Mouse (Mus musculus): Measurements from ENCODE around the gene Sipa1l1.

Gene Sipa1l1

GRCm38 (mm10) chr12:82448129-82448815, 279.2 kb downstream of the Sipa1l1 start:
- TF ChIP-seq GATA4 (IDR thresholded peaks at IDR 0.05; ENCODE audit: insufficient replicate concordance, low read length): no peak

DNA sequence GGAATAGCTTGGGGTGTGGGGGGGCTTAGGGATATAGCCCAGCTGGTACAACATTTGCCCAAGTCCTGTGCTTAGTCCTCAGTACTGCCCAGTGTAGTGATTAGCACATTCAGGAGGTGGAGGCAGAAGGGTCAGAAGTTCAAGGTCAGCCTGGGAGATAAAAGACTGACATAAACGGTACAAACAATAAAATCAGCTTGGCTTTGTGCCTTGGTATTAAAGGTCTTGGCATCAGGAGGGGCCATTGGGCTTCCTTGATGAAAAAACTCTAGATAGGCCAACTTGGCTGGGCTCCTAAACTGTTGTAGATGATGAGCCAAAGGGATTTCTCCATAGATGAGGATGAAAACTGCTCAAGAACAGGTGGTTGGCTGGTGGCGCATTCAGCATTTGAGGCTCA, 283.3 kb downstream of the Sipa1l1 start:
- peak; percentile 76; the same call in 1 of the 2 replicates for TF ChIP-seq GATA4 (IDR thresholded peaks at IDR 0.05; ENCODE audit: insufficient replicate concordance, low read length)

DNA sequence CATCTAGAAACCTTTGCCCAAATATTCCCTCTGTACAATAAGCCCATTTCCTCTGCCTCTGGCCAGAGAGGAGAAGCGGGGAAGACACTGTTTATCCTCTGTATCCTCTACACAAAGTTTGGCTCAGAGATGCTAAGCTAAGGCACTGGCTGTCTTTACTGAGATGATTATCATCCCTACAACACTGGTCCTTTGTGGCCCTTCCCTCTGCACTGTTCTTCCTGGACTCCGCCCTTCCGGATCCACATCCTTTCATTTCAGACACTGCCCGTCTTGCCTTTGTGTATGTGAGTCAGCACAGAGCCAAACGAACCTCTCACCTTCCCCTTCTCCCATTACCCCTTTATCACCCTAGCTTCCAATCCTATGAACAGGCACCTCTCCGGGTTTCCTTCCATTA, 285.3 kb downstream of the Sipa1l1 start:
- TF ChIP-seq GATA4 (IDR thresholded peaks at IDR 0.05; ENCODE audit: insufficient replicate concordance, low read length): no peak

- TF ChIP-seq GATA4 (IDR thresholded peaks at IDR 0.05; ENCODE audit: insufficient replicate concordance, low read length): no peak
Measured at GRCm38 (mm10) chr12:82455700-82456413, 286.7 kb downstream of the Sipa1l1 start.

GRCm38 (mm10) chr12:82456414-82456805, 287.3 kb downstream of the Sipa1l1 start:
- no peak for TF ChIP-seq GATA4 (IDR thresholded peaks at IDR 0.05; ENCODE audit: insufficient replicate concordance, low read length)

GRCm38 (mm10) chr12:82457609-82458008, 288.5 kb downstream of the Sipa1l1 start:
- TF ChIP-seq GATA4 (IDR thresholded peaks at IDR 0.05; ENCODE audit: insufficient replicate concordance, low read length): no peak

GRCm38 (mm10) chr12:82458017-82458416, 288.9 kb downstream of the Sipa1l1 start:
- no peak for TF ChIP-seq GATA4 (IDR thresholded peaks at IDR 0.05; ENCODE audit: insufficient replicate concordance, low read length)

DNA sequence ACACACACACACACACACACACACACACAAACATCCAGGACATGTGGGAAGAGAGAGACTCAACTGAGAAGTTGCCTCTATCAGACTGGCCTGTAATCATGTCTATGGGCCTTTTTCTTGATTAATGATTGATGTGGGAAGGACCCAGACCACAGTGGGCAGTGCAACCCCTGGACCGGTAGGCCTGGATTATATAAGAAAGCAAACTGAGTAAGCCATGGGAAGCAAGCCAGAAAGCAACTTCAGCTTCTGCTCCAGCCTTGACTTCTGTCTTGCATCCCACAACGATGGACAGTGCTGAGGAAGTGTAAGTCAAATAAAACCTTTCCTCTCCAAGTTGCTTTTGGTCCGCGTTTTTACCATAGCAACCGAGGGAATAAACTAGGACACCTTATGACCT, 298.1 kb downstream of the Sipa1l1 start:
- TF ChIP-seq GATA4 (IDR thresholded peaks at IDR 0.05; ENCODE audit: insufficient replicate concordance, low read length): no peak

GRCm38 (mm10) chr12:82467641-82468040, 298.5 kb downstream of the Sipa1l1 start:
- no peak for TF ChIP-seq GATA4 (IDR thresholded peaks at IDR 0.05; ENCODE audit: insufficient replicate concordance, low read length)

GRCm38 (mm10) chr12:82468416-82468815, 299.3 kb downstream of the Sipa1l1 start:
- TF ChIP-seq GATA4 (IDR thresholded peaks at IDR 0.05; ENCODE audit: insufficient replicate concordance, low read length): no peak

- TF ChIP-seq GATA4 (IDR thresholded peaks at IDR 0.05; ENCODE audit: insufficient replicate concordance, low read length): no peak
Measured at GRCm38 (mm10) chr12:82469706-82470361, 300.7 kb downstream of the Sipa1l1 start.

DNA sequence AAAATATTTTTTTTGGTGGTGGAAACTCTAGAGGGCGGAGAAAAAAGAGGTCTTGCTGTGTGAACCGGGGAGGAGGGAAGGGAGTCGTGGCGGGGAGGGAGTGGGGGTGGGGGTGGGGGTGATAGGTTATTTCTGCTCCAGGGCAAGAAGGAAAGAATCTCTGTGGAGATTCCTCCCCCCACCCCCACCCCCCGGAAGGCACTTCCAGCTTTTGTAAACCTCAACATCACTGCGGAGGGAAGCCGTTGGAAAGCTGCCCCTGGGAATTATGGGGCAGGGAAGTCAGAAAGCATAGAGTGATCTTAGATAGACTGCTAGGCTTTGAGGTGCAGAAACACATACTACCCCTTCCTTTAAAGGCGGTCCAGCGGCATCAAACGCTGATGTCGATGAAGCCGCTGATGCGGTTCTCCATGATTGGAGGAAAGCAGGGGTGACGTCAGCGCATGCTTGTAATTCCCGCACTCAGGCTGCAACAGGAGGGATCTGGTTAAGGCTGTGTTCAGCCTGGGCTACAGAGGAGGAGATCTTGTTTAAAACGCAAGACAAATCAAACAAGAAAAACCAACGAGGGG, 301.3 kb downstream of the Sipa1l1 start:
- TF ChIP-seq GATA4 (IDR thresholded peaks at IDR 0.05; ENCODE audit: insufficient replicate concordance, low read length): no peak

GRCm38 (mm10) chr12:82472796-82473195, 303.7 kb downstream of the Sipa1l1 start:
- no peak for TF ChIP-seq GATA4 (IDR thresholded peaks at IDR 0.05; ENCODE audit: insufficient replicate concordance, low read length)

- no peak for TF ChIP-seq GATA4 (IDR thresholded peaks at IDR 0.05; ENCODE audit: insufficient replicate concordance, low read length)
Measured at GRCm38 (mm10) chr12:82473238-82473637, 304.1 kb downstream of the Sipa1l1 start.

- TF ChIP-seq GATA4 (IDR thresholded peaks at IDR 0.05; ENCODE audit: insufficient replicate concordance, low read length): no peak
Measured at GRCm38 (mm10) chr12:82474409-82474808, 305.3 kb downstream of the Sipa1l1 start.

DNA sequence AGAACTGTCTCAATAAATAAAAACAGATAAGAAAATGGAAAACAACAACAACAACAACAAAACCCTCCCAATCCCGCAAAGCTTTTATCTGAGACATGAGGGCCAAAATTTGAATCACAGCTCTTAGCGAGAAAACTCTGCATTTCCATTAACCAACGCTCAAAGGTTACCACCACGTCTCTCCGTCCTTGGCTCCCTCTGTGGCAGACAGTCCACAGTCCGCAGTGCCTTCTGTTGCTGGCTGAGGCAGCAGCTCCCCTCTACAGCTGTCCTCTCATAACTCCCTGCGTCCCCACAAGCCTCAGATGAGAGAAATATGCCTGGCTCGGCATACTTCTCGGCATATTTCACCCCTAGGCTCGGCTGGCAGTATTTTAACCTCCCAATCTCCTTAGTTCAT, 306.9 kb downstream of the Sipa1l1 start:
- peak; percentile 0; the same call in 1 of the 2 replicates for TF ChIP-seq GATA4 (IDR thresholded peaks at IDR 0.05; ENCODE audit: insufficient replicate concordance, low read length)

Data from liver, adult (tissue).